Mouse (Mus musculus) erythroblast, embryonic 14.5 days (primary cell): ENCODE results near the gene Smim20. TPM values are rescaled to one million over a fixed set of nuclear protein-coding genes. Genes with fewer than 3 reads are reported as not detected.

Source experiments
- H3K27me3 ChIP-seq: 2 replicates; pipeline ENCODE4 v1.6.1; 2012; ENCODE audit warnings: inconsistent platforms; ENCODE audit not compliant: control insufficient read depth
- H3K36me3 ChIP-seq: 2 replicates; pipeline ENCODE4 v1.6.1; 2012; ENCODE audit warnings: mild to moderate bottlenecking, inconsistent platforms; ENCODE audit not compliant: control insufficient read depth
- H3K4me1 ChIP-seq: 2 replicates; pipeline ENCODE4 v1.6.1; 2012; ENCODE audit warnings: inconsistent platforms; ENCODE audit not compliant: control insufficient read depth
- H3K4me3 ChIP-seq: replicated peaks from 2 replicates; pipeline ENCODE3; 2012; ENCODE audit warnings: moderate library complexity, mild to moderate bottlenecking, inconsistent platforms
- H3K9me3 ChIP-seq: 2 replicates; pipeline ENCODE4 v1.6.1; 2012; ENCODE audit warnings: low read length, inconsistent platforms, mixed read lengths; ENCODE audit not compliant: control insufficient read depth
- GATA1 ChIP-seq: IDR thresholded peaks from 2 replicates; pipeline ENCODE4 v1.6.1; 2012; ENCODE audit warnings: low read length, inconsistent platforms, mixed read lengths
- TAL1 ChIP-seq: IDR thresholded peaks from 3 replicates; pipeline ENCODE4 v1.6.1; 2012; ENCODE audit warnings: low read length, inconsistent platforms, mixed read lengths
- polyA plus RNA-seq: library from polyadenylated mRNA; stranded (reverse); fragments of >175 nt; gene quantifications from 2 replicates; pipeline ENCODE4 v1.2.3, GENCODE M21; 2012

Smim20 gene
- polyA plus RNA-seq, 1 experiment: 1.4 TPM

DNA sequence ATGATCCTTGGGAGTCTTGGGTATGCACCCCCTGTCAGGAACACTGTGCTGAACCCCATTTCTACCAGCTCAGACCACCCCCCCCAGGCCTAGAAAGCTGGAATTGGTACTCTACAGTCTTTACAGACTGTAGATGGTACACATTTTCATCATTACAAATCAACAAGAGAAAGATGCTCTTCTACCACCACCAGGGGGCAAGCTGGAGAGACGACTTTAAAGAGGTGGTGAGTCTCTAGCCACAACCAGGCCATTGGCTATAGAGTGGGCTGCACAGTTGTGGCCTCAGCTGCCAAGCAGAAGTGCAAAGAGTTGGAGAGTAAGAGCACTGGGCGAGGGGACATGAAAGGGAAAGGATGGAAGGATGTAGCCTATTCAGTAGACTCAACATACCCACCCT is 48.9 kb downstream of the Smim20 start:
- TF ChIP-seq TAL1 (no peak), GATA1 (no peak)
- H3K4me3 ChIP-seq: no peak overlapping the region
- no peaks in the 10 kb centered on the region for H3K36me3 ChIP-seq
- H3K9me3 ChIP-seq: no peaks in the 10 kb centered on the region
- H3K4me1 ChIP-seq: no peaks in the 10 kb centered on the region
- H3K27me3 ChIP-seq: no peaks in the 10 kb centered on the region

DNA sequence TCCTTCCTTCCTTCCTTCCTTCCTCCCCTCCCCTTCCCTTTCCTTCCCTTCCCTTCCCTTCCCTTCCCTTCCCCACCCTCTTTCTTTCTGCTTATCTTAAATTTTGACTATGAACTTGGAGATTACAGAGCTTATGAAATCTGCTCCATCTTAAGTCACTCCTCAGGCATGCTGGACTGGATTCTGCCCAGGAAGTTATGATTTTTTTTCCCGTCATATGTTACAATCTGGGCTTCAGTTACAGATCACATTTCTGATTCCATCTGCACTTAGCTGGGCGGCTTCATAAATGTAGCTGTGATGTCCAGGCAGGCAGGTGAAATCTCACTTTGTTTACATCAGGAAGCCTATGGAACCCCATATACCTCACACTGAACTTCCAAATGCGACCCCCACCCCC is 50.5 kb downstream of the Smim20 start:
- H3K4me1 ChIP-seq: no peaks in the 10 kb centered on the region
- no peaks in the 10 kb centered on the region for H3K27me3 ChIP-seq

DNA sequence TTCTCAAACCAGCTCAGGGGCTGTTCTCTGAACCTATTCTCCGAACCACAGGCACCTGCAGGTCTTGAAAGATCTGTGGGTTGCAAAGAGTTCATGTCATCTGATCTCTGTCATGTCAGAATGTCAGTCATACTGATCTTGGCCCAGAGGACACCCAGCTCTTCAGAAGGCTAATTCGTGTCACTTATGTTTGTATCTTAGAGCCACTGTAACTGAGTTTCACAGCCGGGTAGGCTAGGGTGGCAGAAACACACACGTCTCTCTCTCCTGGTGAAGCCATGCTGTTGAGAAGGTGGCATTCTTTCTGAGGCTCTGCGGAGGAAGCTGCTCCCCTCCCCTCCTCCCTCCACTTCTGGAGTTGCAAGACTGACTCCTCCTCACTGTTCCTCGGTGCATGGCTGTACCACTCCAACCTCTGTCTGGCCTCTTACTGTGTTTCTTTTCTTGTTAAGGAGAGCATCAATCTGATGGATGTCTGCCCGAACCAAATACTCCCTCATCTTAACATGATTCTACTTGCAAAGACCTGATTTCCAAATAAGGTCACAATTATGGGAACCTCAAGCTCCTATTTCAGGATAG is 51.1 kb downstream of the Smim20 start:
- no peak overlapping the region for H3K4me3 ChIP-seq
- H3K9me3 ChIP-seq: no peaks in the 10 kb centered on the region
- no peaks in the 10 kb centered on the region for H3K36me3 ChIP-seq
- H3K4me1 ChIP-seq: no peaks in the 10 kb centered on the region
- no peaks in the 10 kb centered on the region for H3K27me3 ChIP-seq
- TF ChIP-seq GATA1 (no peak), TAL1 (no peak)

More for the DNA sequence above, 50.5 kb downstream of the Smim20 start:
- H3K9me3 ChIP-seq: no peaks in the 10 kb centered on the region
- H3K36me3 ChIP-seq: no peaks in the 10 kb centered on the region
- TF ChIP-seq TAL1 (no peak), GATA1 (no peak)
- H3K4me3 ChIP-seq: no peak overlapping the region

DNA sequence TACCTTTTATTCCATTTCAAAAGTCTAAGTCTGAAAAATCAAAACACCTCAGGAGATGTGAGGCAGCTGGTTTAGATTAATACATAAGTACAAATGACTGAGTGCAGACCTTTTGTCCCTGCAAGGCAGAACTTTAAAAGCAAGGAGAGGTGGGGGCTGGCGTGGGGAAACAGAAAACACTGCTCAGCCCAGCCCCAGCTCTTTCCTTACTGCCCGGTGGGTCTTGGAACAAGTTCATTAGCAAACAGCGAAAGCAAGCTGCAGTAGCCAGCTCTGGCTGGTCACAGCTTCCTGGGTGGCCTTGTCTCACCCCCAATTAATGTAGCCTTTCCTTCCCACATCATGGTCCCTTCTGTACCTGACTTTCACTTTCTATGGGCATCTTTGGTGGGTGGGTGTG is 53.4 kb downstream of the Smim20 start:
- no peaks in the 10 kb centered on the region for H3K9me3 ChIP-seq
- H3K4me3 ChIP-seq: no peak overlapping the region
- H3K36me3 ChIP-seq: no peaks in the 10 kb centered on the region
- no peaks in the 10 kb centered on the region for H3K27me3 ChIP-seq
- TF ChIP-seq GATA1 (no peak), TAL1 (no peak)
- no peaks in the 10 kb centered on the region for H3K4me1 ChIP-seq

DNA sequence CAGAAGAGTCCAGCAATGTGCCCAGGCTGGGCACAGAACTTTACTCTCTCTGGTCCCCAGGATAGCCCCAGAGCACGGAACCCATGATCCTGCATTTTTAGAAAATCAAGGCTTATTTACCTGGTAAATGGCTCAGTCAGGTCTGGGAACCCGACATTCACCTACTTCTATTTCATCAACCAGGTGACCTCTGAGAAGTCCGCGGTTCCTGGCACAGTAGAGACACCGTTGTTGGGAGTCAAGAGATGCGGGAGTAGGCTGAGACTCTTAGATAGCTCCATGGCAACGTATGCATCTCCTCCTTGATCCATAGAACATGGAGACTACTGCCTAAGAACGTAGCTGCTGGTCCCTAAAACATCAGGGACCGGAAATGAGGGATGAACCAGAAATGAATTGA is 55.0 kb downstream of the Smim20 start:
- no peaks in the 10 kb centered on the region for H3K4me1 ChIP-seq
- H3K27me3 ChIP-seq: no peaks in the 10 kb centered on the region
- H3K4me3 ChIP-seq: no peak overlapping the region
- TF ChIP-seq TAL1 (no peak), GATA1 (no peak)
- no peaks in the 10 kb centered on the region for H3K9me3 ChIP-seq
- H3K36me3 ChIP-seq: no peaks in the 10 kb centered on the region

DNA sequence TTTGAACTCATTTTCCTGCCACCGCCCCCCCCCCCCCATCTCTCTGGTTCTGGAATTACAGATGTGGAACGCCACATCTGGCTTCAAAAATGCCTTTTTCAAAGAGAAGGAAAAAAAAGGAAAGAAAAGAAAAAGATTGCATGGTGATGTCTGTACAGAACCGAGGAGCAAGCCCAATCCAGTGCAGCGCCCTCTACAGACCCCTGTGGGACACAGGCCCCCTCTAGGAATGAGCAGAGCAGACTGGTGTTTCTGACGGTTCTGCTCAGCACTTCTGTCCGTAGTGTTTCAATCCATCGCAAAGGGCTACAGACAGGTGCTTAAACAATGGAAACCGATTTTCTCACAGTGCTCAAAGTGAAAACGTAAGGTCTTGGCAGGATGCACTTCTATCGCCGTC is 55.6 kb downstream of the Smim20 start:
- H3K27me3 ChIP-seq: no peaks in the 10 kb centered on the region
- no peaks in the 10 kb centered on the region for H3K4me1 ChIP-seq
- no peak overlapping the region for H3K4me3 ChIP-seq
- H3K9me3 ChIP-seq: no peaks in the 10 kb centered on the region
- no peak for TF ChIP-seq TAL1
- TF ChIP-seq GATA1: no peak
- no peaks in the 10 kb centered on the region for H3K36me3 ChIP-seq

DNA sequence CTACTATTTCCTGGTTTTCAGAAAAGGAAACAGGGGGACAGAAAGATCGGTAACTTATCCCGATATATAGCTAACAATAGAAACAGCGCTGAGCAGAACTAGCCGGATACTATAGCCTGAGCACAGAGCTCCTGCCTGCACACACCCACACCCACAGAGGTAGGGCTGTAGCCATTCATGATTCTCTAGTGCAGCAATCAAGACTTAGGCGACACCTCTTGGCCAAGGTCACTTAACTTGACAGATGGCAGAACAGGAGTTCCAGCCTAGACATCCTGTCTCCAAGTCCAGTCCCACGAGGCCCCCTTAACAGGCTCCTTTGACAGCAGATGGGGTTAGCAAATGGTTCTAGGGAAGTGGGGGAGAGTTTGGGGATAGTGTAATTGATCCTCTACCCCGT is 56.2 kb downstream of the Smim20 start:
- Histone ChIP-seq H3K4me3 (no peak overlapping the region), H3K27me3 (no peaks in the 10 kb centered on the region), H3K4me1 (no peaks in the 10 kb centered on the region), H3K9me3 (no peaks in the 10 kb centered on the region), H3K36me3 (no peaks in the 10 kb centered on the region)
- TF ChIP-seq TAL1 (no peak), GATA1 (no peak)

DNA sequence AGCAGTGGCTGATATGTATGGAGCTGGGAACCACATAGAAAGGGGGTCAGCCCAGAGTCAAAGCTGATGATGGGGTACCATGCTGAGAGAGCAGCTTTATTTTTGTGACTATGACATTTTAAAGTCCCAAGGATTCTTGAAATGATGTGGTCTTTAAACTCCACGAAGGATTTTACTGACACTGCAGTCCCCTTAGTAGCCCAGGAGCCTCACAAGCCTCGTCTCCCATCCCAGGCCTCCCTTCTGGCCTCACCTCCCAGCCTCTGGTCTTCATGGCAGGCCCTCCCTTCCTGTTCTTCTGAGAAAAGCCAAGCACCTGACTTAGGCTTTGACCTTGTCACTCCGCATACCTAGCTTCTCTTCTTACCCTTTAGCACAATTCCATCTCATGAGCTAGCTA is 57.4 kb downstream of the Smim20 start:
- no peak overlapping the region for H3K4me3 ChIP-seq
- H3K9me3 ChIP-seq: no peaks in the 10 kb centered on the region
- no peaks in the 10 kb centered on the region for H3K36me3 ChIP-seq
- H3K27me3 ChIP-seq: no peaks in the 10 kb centered on the region
- H3K4me1 ChIP-seq: no peaks in the 10 kb centered on the region
- TF ChIP-seq TAL1 (no peak), GATA1 (no peak)

DNA sequence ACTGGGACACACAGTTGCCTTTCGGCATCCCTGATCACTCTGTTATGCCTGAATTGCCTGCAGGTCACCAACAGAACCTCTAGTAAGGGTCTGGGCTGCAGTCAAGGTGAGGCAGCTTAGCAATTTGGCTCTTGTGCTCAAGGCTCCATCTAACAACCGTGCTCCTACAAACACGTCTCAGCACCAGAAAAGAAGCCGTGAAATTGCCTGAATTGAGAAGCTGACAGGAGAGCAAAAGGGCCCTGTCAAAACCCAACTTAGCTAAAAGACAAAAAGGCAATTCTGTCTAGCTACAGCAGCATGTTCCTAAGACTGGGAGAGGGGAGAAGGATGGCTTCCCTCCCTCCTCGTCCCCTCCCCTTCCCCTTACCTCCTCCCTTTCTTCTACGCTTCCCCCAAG is 57.9 kb downstream of the Smim20 start:
- no peak for TF ChIP-seq TAL1
- TF ChIP-seq GATA1: no peak

DNA sequence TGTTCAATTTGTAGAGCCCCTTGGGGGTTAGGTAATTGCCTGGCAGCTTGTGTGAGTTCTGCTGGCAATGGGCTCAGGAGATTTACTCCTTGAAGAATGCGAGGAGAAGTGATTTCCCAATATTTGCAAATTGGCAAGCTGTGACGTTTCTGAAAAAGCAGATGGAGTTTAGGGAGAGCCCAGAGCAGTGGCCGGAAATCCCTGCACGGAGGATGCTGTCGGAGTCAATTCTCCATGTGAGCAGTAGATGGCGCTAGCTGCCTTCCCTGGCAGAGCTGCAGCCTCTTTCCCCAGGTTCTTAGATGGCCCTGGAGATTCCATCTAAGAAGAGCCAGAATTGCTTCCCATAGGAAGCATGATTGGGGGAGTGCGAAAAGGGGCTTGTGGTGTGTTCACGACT is 59.1 kb downstream of the Smim20 start:
- TF ChIP-seq TAL1: no peak
- no peak for TF ChIP-seq GATA1
- H3K4me3 ChIP-seq: no peak overlapping the region
- H3K9me3 ChIP-seq: no peaks in the 10 kb centered on the region

More for the DNA sequence above, 57.9 kb downstream of the Smim20 start:
- Histone ChIP-seq H3K4me1 (no peaks in the 10 kb centered on the region), H3K36me3 (no peaks in the 10 kb centered on the region), H3K4me3 (no peak overlapping the region), H3K27me3 (no peaks in the 10 kb centered on the region), H3K9me3 (no peaks in the 10 kb centered on the region)

More for the DNA sequence above, 59.1 kb downstream of the Smim20 start:
- Histone ChIP-seq H3K27me3 (no peaks in the 10 kb centered on the region), H3K36me3 (no peaks in the 10 kb centered on the region), H3K4me1 (no peaks in the 10 kb centered on the region)
